Mouse (Mus musculus): Measurements from ENCODE around the gene Sox30. TPM values are rescaled to one million over a fixed set of nuclear protein-coding genes. Genes with fewer than 3 reads are reported as not detected.
A peak's percentile ranks its signal among the peaks of the same experiment; 100 is the strongest.
"Not testable (repeated sequence)": the region's sequence is repeated elsewhere in the genome, so short reads cannot be mapped to it uniquely, and the experiment has no call there.

Sox30 gene
- total RNA-seq, 2 experiments from 2014 or later = 0.12 to 0.17 TPM

DNA sequence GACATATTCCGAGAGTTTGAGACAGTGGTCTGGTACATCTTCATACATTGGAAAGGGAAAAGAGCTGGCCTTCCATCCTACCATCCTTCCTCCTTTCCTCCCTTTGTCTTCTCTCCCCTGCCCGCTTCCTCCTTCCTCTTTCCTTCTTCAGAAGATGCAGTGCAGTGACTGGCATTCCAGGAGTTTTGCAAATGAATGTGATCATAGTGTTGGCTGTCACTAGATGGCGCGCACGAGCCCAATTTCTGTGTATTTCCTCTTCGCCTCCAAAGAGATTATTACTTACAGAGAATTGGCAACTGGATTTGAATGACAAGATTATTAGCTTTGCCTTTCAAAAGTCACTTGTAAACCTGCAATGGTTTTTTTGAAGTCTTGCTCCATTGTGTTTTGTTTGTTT, 36.0 kb downstream of the Sox30 start:
- peak; percentile 60 to 89 for DNase-seq (ENCODE audit: extremely low spot score in 1 of 2, low spot score in 1 of 2)

DNA sequence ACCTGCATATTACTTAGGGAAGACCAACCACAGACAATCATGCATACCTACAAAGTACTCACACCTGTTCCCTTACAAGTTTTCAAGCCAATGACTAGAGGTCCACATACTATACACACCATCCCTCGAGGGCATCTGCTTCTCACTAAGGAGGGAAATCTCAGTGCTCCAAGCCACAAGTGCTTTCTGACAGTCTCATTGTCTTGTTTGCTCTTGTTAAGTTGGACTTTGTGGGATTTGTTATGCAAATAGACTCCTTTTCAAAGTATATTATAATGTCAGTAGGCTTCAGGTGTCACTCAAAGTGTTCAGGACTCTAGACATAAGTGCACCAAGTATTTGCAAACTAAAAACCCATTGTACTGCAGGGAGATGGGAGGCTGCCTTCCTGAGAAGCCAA, 40.1 kb downstream of the Sox30 start:
- DNase-seq (ENCODE audit: extremely low spot score in 1 of 2, low spot score in 1 of 2) = no peak

DNA sequence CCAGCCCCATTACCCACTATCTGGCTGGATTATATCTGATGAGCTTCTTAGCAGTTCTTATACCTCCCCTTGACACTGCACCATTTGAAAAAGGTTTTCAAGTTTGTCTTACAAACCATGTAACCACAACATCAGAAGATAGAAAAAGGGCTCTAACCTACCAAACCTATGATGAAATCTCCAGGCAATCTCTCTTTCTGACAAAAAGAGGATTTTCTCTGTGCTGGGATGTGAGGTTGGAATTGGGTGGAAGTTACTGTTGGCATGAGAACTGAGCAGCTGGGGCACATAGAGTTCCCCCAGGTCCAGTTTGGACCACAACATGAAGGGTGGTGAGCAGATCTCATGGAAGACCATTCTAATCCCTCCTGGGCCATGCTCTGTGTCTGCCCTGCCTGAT, 41.7 kb downstream of the Sox30 start:
- no peak for DNase-seq (ENCODE audit: extremely low spot score in 1 of 2, low spot score in 1 of 2)

DNA sequence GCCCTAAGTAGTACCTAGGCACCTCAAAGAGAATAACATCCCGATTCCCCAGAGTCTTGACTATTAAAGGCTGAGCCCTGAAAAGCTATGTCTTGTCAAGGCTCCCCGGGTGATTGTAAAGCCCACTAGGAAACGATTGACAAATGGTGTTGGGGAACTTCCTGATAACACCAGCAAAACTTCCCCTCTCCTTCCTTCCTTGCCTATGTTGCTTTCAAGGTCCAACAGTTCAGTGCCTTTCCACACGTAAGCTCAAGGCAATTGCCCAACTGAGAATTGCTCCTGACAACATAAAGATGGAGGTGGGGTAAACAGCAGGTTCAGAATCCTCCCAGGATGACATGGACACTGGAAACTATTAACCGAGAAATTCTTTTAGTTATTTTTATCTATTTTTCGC, 42.9 kb downstream of the Sox30 start:
- no peak for DNase-seq (ENCODE audit: extremely low spot score in 1 of 2, low spot score in 1 of 2)

DNA sequence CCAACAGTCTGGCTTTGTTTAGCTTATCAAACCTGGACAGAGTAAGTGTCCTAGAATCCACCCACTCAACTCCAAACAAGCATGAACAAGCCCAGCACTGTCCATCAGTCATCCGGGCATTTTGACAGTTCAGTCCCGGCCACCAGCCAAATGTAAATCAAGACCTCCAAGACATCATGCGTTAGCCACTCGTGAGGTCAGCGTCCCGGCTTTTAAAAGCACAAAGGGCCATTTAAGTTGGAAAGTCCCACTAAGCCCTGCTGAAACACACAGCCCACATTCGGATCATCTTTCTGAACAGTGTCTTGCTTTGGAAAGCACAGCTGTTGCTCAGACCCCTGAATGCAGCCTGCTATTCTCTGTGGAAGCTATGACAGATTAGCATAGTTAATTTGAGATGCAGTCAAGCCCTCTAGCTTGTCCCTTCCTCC, 45.9 kb downstream of the Sox30 start:
- DNase-seq (ENCODE audit: extremely low spot score in 1 of 2, low spot score in 1 of 2) = no peak

DNA sequence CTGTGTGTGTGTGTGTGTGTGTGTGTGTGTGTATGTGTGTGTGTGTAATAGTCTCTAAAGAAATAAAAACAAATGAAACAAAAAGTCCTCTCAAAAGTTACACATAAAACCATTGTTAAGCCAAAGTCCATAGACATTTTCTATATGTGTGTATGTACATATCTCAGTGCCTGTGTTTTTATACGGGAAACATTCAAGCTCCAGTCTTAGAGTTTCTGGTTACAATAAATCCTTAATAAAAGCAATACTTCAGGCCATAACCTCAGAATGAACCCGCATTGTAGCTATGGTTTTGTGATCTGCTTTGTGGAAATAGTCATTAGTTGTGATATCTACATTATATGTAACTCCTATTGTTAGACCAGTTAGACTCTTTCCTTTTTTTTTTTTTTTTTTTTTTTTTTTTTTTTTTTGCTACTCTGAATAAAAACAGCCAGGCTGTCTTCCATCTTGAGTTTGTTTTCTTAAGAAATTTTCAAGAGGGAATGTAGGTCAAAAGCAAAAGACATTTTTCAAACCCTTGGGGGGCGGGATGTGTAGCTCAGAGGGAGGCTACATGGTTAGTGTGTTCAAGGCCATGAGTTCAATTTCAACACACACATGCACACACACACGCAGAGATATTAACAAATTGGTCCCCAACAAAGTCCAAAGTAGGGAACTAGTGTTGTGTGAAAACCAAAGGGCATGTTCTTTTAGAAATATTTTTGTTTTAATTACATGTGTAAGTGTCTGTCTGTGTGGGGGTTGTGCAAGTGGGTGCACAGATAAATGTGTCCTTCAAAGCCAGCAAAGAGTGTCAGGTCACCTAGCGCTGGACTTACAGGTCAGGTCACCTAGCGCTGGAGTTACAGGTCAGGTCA, 48.1 kb downstream of the Sox30 start:
- DNase-seq (ENCODE audit: extremely low spot score in 1 of 2, low spot score in 1 of 2) = no peak

DNA sequence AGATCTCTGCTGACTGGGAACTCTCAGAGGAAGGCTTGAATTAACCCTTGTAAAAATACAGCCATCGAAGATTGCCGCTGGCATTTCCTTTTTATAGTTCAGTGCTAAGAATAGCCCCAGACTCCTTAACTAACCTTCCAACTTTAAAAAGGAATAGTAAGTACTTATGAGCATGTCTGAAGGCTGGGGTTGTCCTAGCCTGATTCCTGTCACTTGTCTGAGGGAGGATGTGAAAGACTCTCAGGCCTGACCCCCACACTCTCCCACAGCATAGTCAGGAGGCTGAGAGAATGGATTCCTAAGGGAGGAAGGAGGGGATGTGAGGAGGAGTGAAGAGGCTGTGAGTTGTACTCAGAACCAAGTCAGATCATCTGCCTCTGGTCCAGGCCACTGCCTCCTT, 49.4 kb downstream of the Sox30 start:
- DNase-seq (ENCODE audit: extremely low spot score in 1 of 2, low spot score in 1 of 2) = no peak

DNA sequence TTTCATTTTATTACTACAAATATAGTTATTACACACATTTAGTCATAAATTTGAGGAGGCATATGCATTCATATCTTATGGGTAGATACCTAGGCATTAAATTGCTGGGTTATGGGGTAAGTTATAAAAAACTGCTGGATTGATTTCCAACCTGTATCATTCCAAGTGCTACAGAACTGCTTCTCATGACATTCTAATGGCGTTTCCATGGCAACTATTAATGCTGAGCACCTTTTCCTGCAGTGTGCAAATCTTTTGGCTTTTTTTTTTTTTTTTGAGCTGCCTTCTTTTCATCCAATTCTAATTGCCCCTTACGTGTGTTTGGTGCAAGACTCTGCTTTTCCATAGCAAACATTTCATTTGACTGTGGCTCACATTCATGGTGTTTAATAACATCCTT, 49.9 kb downstream of the Sox30 start:
- no peak for DNase-seq (ENCODE audit: extremely low spot score in 1 of 2, low spot score in 1 of 2)

DNA sequence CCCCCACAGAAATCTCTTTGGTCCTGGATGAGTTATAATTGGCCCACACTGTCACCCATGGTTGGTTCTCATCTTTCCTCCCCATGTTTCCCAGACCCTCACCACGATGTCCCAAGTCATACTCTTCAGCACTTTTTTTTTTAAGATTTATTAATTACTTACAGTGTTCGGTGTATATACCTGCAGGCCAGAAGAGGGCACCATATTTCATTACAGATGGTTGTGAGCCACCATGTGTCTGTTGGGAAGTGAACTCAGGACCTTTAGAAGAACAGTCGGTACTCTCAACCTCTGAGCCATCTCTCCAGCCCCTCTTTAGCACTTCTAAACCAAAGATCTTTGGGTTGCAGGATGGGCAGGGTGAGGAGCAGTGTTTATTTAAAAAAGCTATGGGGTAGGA, 51.4 kb downstream of the Sox30 start:
- DNase-seq (ENCODE audit: extremely low spot score in 1 of 2, low spot score in 1 of 2) = no peak

DNA sequence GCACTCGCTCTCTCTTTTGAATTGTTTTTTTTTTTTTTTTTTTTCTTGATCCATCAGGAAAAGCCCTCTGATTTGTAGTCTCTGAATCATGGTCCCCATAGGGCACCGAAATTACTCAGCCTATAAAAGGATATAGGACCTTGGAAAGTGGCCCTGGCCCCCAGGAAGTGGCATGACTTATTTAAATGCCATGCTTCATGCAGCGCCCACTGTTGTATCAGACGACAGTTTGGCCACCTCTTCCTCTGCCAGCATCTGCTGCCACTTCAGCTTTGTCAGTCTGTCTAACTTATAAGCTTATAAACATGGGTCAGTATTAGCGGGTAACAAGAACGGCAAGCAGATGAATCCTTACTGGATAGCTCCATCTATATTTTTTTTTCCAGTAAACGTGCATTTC, 52.8 kb downstream of the Sox30 start:
- DNase-seq (ENCODE audit: extremely low spot score in 1 of 2, low spot score in 1 of 2) = no peak

DNA sequence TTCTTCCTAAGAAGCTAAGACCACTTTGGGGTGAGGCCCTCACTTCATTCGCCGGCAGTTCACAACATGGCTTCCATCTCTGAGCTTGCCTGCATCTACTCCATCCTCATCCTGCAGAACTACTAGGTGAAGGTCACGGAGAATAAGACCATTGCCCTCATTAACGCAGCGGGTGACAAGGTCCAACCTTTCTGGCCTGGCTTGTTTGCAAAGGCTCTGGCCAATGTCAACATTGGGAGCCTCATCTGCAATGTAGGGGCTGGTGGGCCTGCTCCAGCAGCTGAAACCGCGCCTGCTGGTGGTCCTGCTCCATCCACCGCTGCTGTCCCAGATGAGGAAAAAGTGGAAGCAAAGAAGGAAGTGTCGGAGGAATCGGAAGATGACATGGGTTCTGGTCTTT, 56.3 kb downstream of the Sox30 start:
- no peak for DNase-seq (ENCODE audit: extremely low spot score in 1 of 2, low spot score in 1 of 2)

DNA sequence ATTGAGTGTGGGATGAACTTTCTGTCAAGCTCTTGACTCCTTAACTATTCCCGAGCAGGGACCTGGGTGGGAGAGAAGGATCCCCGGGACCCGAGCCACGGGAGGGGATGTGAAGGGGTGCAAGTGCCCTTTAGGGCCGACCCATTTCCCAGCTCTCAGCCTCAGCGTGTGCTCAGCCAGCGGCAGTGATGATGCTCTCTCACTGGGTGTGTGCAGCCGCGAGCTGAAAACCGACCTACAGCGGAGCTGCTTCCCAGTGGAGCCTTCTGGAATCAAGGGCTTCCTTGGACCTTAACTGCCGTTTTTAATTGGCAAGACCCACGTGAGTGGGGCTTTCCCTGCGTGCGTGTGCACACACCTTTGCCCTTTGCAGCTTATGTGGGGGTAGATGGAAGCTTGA, 58.8 kb downstream of the Sox30 start:
- no peak for DNase-seq (ENCODE audit: extremely low spot score in 1 of 2, low spot score in 1 of 2)

DNA sequence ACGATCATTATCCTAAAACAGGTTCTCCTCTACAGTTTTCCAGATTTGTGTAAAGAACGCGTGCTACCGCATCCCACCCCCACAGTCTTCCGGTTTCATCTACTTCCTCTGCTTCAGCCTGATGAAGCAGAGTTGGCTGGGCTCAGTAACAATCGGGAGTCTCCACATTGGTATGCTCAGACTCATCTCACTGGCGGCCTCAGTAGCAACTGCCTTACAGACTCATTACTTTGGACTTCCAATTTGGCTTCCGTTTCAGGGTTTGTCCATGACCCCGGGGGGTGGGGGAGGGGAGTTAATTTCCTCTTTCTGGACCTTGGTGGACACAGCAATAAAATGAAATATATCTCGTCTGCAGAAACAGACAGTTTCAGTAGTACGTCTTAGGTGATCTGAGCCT, 59.2 kb downstream of the Sox30 start:
- DNase-seq (ENCODE audit: extremely low spot score in 1 of 2, low spot score in 1 of 2) = no peak

DNA sequence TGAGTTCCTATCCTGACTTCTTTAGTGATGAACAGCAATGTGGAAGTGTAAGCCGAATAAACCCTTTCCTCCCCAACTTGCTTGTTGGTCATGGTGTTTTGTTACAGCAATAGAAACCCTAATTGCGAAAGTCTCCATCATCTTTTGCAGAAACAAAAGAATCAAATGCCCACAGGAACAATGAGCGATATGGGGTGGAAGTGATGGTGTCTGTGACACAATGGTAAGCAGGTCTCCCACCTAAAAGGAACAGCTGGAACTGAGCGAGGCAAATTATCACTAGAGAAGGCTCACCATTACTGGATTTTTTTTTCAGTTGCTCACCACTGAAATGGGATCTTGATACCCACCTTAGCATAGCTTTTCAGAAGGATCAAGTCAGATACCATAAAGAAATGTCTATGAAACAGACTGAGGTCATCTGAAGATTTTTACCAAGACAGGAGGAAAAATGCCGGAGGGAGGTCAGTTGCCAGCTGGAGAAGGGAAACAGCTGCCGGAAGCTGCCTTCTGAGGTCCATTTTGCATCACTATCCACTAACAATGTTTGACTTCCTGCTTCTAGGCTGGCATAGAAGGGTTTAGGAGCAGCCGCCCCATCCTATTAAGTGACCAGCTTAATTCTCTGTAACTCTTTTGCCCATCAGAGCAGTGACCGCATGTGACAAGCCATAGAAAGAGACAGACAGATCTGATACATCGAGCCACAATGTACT, 60.9 kb downstream of the Sox30 start:
- DNase-seq (ENCODE audit: extremely low spot score in 1 of 2, low spot score in 1 of 2) = no peak

DNA sequence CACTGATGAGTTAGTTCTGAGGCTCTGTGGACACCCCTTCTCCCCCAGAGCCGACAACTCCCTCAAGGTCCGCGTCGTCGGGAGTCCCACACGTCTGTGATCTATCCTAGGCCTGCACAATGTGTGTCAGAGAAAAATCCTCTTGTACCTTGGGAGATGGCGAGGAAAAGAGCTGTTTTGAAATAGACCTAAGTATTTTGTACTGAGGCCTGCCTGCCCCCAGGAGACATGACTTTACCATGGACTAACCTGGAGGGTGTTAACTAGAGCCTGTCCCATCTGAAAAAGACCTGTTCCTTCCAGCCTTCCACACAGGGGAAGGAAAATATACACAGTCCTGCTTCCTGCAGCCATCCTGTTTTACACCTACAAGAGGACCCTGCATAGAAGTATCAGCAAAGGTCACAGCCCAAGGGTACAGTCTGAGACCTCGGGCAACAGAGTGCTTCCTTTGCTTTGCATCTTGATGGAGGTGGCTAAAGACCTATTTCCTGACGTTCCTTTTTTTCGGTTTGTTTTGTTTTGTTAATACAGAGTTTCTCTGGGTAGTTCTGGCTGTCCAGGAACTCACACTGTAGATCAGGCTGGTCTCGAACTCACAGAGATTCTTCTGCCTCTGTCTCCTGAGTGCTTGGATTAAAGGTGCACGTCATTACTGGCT, 61.6 kb downstream of the Sox30 start:
- no peak for DNase-seq (ENCODE audit: extremely low spot score in 1 of 2, low spot score in 1 of 2)

DNA sequence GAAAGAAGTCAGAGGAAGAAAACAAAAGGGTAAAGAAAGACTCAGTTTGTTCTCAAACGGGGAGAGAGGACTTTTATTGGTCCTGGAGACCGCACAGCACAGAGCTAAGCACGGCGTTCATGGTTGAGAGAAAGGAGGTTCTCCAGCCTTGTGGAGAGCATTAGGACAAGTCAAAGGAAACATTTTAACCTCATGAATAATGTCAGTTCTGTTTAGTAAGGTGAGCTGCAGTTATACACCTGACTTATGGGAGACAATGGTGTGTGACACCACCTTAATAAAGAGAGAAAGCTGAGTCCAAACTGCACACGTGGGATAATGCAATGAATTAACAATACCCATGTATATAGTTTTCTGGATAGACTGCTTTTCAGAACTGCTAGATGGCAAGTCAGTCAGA, 64.7 kb downstream of the Sox30 start:
- no peak for DNase-seq (ENCODE audit: extremely low spot score in 1 of 2, low spot score in 1 of 2)

DNA sequence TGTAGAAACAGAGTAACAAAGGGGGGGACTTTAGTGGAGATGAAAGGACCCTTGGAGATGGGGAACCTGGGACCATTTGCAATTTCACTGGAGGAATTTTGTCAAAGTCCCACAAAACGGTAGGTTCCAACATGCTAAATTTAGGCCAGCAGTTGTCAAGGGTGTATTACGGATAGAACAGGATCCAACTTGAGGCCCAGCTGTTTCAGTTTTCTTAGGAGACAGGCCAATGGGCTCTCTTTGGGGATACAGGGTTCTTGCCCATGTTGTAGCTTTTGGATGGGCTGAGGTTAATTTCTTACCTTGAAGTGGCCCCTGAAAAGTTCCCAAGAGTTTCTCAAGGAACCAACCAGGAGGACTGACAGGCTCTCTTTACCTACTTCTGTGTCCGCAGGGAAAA, 67.2 kb downstream of the Sox30 start:
- no peak for DNase-seq (ENCODE audit: extremely low spot score in 1 of 2, low spot score in 1 of 2)

DNA sequence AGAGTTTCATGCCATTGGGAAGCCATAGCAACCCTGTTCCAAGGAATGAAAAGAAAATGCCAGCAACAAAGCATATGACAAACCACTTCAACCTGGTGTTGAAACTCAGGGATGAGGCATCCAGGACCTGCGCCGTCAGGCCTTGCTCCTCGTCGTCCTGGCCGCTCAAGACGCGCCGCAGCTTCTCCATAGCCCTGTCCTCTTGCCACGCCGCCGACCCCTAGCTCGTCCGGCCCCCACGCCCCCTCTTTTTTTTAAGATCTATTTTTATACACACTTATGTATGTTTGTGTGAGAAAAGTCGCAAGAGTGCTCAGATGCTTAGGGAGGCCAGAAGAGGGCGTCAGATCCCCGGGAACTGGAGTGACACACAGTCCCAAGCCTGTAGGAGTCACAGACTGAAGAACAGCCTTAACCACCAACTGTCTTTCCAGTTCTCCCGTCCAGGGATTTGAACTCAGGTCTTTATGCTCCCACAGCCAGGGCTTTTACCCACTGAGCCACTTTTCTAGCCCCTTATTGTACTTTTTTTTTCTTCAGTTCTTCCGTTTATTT, 72.1 kb downstream of the Sox30 start, which contains the start of gene Gm12166:
Gene Gm12166, minus strand, starts transcription at position 217 of the 555 bp plus-strand sequence.
- peak in 1 of 2 experiments; percentile 58 for DNase-seq (ENCODE audit: extremely low spot score in 1 of 2, low spot score in 1 of 2)

DNA sequence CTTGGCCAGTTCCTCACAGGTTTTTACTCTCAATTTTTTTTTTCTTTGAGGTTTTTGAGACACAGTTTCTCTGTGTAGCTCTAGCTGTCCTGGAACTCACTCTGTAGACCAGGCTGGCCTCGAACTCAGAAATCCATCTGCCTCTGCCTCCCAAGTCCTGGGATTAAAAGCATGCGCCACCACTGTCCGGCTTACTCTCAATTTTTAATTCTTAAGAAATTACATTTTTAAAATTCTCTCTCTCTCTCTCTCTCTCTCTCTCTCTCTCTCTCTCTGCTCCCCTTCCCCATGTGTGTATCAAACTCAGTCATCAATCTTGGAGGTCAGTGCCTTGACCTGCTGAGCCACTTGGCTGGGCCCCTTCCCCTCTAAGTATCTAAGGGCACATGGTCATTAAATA, 73.3 kb downstream of the Sox30 start:
- DNase-seq (ENCODE audit: extremely low spot score in 1 of 2, low spot score in 1 of 2) = not testable (repeated sequence)

DNA sequence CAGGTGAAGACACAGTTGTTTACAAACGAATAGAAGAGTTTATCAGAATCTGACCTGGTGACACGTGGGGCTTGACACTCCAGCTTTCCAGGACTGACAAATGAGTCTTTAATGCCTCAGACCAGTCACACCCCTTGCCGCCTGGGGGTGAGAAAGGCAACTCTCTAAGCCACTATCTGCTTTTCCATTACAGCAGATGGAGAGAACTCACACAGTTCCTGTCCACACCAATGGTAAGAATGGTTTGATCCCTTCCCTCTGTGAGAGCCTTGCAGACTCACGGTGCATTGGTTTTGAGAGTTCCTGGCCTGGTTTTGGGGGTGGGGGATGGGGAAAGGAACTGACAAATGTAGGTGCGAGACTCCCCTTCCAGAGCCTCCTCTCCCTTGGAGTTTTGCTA, 74.2 kb downstream of the Sox30 start:
- DNase-seq (ENCODE audit: extremely low spot score in 1 of 2, low spot score in 1 of 2) = no peak

Measured in layer of hippocampus, postnatal 25 days (tissue).